Mouse (Mus musculus): ENCODE measurements around the gene Cct7. TPM values are rescaled to one million over a fixed set of nuclear protein-coding genes. Genes with fewer than 3 reads are reported as not detected.
A peak's percentile ranks its signal among the peaks of the same experiment; 100 is the strongest.

Cct7 gene
- polyA plus RNA-seq, 1 experiment, result 496 TPM

- TF ChIP-seq CTCF (IDR thresholded peaks at IDR 0.05; ENCODE audit: control insufficient read depth, insufficient read depth, insufficient replicate concordance, low read depth, low read length) (no peak), POLR2A (IDR thresholded peaks at IDR 0.05; ENCODE audit: control insufficient read depth, low read depth, low read length) (no peak)
- H3K4me1 ChIP-seq (ENCODE audit: control insufficient read depth, insufficient read depth, low read length), result peaks cover 14% of the 10 kb centered on the region
- H3K4me3 ChIP-seq (ENCODE audit: control insufficient read depth, low read depth, low read length), result peak overlapping the region; percentile 52
- H3K27me3 ChIP-seq (ENCODE audit: control insufficient read depth, insufficient read depth, low read length), result peaks cover 3% of the 10 kb centered on the region
- H3K36me3 ChIP-seq (ENCODE audit: control insufficient read depth, insufficient read depth, low read length), result no peaks in the 10 kb centered on the region
- no peak overlapping the region for H3K27ac ChIP-seq (ENCODE audit: control insufficient read depth, insufficient read depth, low read depth, low read length)
Measured at GRCm38 (mm10) chr6:85502103-85502910, 51.0 kb downstream of the Cct7 start.

- H3K27ac ChIP-seq (ENCODE audit: control insufficient read depth, insufficient read depth, low read depth, low read length), result no peak within 1 kb of the TSS
Measured at GRCm38 (mm10) chr6:85502911-85503250, 51.6 kb downstream of the Cct7 start, which contains the start of gene Fbxo41. Gene Fbxo41, minus strand, starts transcription at chr6:85502994.

GRCm38 (mm10) chr6:85504908-85505307 is 53.6 kb downstream of the Cct7 start:
- no peak for TF ChIP-seq CTCF (IDR thresholded peaks at IDR 0.05; ENCODE audit: control insufficient read depth, insufficient read depth, insufficient replicate concordance, low read depth, low read length)
- Histone ChIP-seq H3K4me1 (ENCODE audit: control insufficient read depth, insufficient read depth, low read length) (peaks cover 14% of the 10 kb centered on the region), H3K27ac (ENCODE audit: control insufficient read depth, insufficient read depth, low read depth, low read length) (no peak overlapping the region), H3K4me3 (ENCODE audit: control insufficient read depth, low read depth, low read length) (no peak overlapping the region), H3K36me3 (ENCODE audit: control insufficient read depth, insufficient read depth, low read length) (no peaks in the 10 kb centered on the region), H3K27me3 (ENCODE audit: control insufficient read depth, insufficient read depth, low read length) (peaks cover 3% of the 10 kb centered on the region)

More at GRCm38 (mm10) chr6:85502911-85503250, 51.6 kb downstream of the Cct7 start, which contains the start of gene Fbxo41:
- Histone ChIP-seq H3K36me3 (ENCODE audit: control insufficient read depth, insufficient read depth, low read length) (no peaks in the 10 kb centered on the region), H3K4me1 (ENCODE audit: control insufficient read depth, insufficient read depth, low read length) (peaks cover 14% of the 10 kb centered on the region), H3K27me3 (ENCODE audit: control insufficient read depth, insufficient read depth, low read length) (peaks cover 3% of the 10 kb centered on the region), H3K4me3 (ENCODE audit: control insufficient read depth, low read depth, low read length) (peak within 1 kb of the TSS; percentile 52)
- TF ChIP-seq CTCF (IDR thresholded peaks at IDR 0.05; ENCODE audit: control insufficient read depth, insufficient read depth, insufficient replicate concordance, low read depth, low read length), result no peak

- Histone ChIP-seq H3K27ac (ENCODE audit: control insufficient read depth, insufficient read depth, low read depth, low read length) (no peak overlapping the region), H3K36me3 (ENCODE audit: control insufficient read depth, insufficient read depth, low read length) (no peaks in the 10 kb centered on the region), H3K27me3 (ENCODE audit: control insufficient read depth, insufficient read depth, low read length) (no peaks in the 10 kb centered on the region), H3K4me1 (ENCODE audit: control insufficient read depth, insufficient read depth, low read length) (peaks cover 19% of the 10 kb centered on the region), H3K4me3 (ENCODE audit: control insufficient read depth, low read depth, low read length) (no peak overlapping the region)
- TF ChIP-seq POLR2A (IDR thresholded peaks at IDR 0.05; ENCODE audit: control insufficient read depth, low read depth, low read length) (no peak), CTCF (IDR thresholded peaks at IDR 0.05; ENCODE audit: control insufficient read depth, insufficient read depth, insufficient replicate concordance, low read depth, low read length) (no peak)
Measured at GRCm38 (mm10) chr6:85508602-85509001, 57.3 kb downstream of the Cct7 start.

GRCm38 (mm10) chr6:85510476-85510875 is 59.2 kb downstream of the Cct7 start:
- no peaks in the 10 kb centered on the region for H3K27me3 ChIP-seq (ENCODE audit: control insufficient read depth, insufficient read depth, low read length)
- H3K4me1 ChIP-seq (ENCODE audit: control insufficient read depth, insufficient read depth, low read length), result peaks cover 21% of the 10 kb centered on the region
- no peak overlapping the region for H3K27ac ChIP-seq (ENCODE audit: control insufficient read depth, insufficient read depth, low read depth, low read length)
- no peaks in the 10 kb centered on the region for H3K36me3 ChIP-seq (ENCODE audit: control insufficient read depth, insufficient read depth, low read length)
- no peak overlapping the region for H3K4me3 ChIP-seq (ENCODE audit: control insufficient read depth, low read depth, low read length)
- TF ChIP-seq POLR2A (IDR thresholded peaks at IDR 0.05; ENCODE audit: control insufficient read depth, low read depth, low read length) (no peak), CTCF (IDR thresholded peaks at IDR 0.05; ENCODE audit: control insufficient read depth, insufficient read depth, insufficient replicate concordance, low read depth, low read length) (no peak)

GRCm38 (mm10) chr6:85511286-85512055 is 60.2 kb downstream of the Cct7 start:
- Histone ChIP-seq H3K4me3 (ENCODE audit: control insufficient read depth, low read depth, low read length) (peak overlapping the region; percentile 78), H3K27me3 (ENCODE audit: control insufficient read depth, insufficient read depth, low read length) (no peaks in the 10 kb centered on the region), H3K4me1 (ENCODE audit: control insufficient read depth, insufficient read depth, low read length) (peaks cover 21% of the 10 kb centered on the region), H3K36me3 (ENCODE audit: control insufficient read depth, insufficient read depth, low read length) (no peaks in the 10 kb centered on the region), H3K27ac (ENCODE audit: control insufficient read depth, insufficient read depth, low read depth, low read length) (no peak overlapping the region)
- TF ChIP-seq CTCF (IDR thresholded peaks at IDR 0.05; ENCODE audit: control insufficient read depth, insufficient read depth, insufficient replicate concordance, low read depth, low read length) (no peak), POLR2A (IDR thresholded peaks at IDR 0.05; ENCODE audit: control insufficient read depth, low read depth, low read length) (no peak)

- TF ChIP-seq POLR2A (IDR thresholded peaks at IDR 0.05; ENCODE audit: control insufficient read depth, low read depth, low read length), result no peak
- TF ChIP-seq CTCF (IDR thresholded peaks at IDR 0.05; ENCODE audit: control insufficient read depth, insufficient read depth, insufficient replicate concordance, low read depth, low read length), result no peak
- Histone ChIP-seq H3K4me1 (ENCODE audit: control insufficient read depth, insufficient read depth, low read length) (peaks cover 21% of the 10 kb centered on the region), H3K36me3 (ENCODE audit: control insufficient read depth, insufficient read depth, low read length) (no peaks in the 10 kb centered on the region), H3K27ac (ENCODE audit: control insufficient read depth, insufficient read depth, low read depth, low read length) (peak overlapping the region; percentile 42), H3K27me3 (ENCODE audit: control insufficient read depth, insufficient read depth, low read length) (no peaks in the 10 kb centered on the region), H3K4me3 (ENCODE audit: control insufficient read depth, low read depth, low read length) (peak overlapping the region; percentile 78)
Measured at GRCm38 (mm10) chr6:85512056-85512440, 60.7 kb downstream of the Cct7 start.
